Mouse (Mus musculus) CD4-positive, CD25-positive, alpha-beta regulatory T cell, adult 2 months (primary cell): ENCODE measurements at regions not wholly inside any gene's neighbourhood (a gene's known extent, or its start where the extent isn't known, plus 50 kb on each side); places are given as distances from the start of the nearest gene placed in this dataset.

Experiments used
- DNase-seq: peaks from one replicate; pipeline ENCODE4 v3.0.0-alpha.2; 2012; ENCODE audit warnings: low read depth, low spot score

DNA sequence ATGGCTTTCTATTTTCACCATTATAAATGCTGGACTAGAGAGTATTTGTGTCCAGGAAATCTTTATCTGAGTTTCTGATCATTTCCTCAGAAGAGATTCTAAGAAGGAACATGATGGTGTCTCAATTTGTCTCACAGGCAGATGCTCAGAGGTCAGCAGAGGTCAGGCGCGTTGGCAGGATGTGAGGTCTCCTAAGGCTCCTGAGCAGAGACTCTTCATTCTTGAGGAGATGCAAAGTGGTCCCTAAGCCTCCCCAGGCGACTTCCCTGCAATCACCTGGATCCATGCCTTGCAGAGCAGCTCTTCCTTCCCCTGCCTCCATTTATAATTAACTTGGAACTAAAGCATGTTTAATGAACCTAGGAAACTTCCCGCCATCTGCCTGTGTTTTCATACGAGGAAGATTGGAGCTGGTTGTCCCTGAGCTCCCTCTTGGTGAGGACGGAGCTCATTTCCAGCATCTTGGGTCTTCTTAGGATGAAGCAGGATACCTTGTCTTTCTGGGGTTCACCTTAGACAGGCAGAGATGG is 71.8 kb downstream of the Arf2 start:
- no peak for DNase-seq

DNA sequence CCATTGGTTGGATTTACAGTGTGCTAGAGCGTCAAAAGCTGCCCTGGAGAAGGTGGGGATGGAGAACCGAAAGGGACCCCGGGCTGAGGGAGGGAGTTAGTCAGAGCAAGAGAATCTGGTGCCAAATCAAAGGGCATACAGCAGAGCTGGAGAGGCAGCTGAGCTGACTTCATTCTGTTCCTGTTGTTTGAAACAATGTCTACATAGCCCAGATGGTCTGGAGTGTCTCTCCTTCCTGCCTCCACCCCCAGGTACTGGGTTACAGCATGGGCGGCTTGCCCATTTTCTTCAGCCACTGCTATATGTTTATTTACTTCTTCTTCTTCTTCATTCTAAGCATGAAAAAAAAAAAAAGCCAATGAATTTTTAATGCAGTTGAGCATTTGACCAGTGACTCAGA is 78.7 kb downstream of the Arf2 start:
- no peak for DNase-seq

DNA sequence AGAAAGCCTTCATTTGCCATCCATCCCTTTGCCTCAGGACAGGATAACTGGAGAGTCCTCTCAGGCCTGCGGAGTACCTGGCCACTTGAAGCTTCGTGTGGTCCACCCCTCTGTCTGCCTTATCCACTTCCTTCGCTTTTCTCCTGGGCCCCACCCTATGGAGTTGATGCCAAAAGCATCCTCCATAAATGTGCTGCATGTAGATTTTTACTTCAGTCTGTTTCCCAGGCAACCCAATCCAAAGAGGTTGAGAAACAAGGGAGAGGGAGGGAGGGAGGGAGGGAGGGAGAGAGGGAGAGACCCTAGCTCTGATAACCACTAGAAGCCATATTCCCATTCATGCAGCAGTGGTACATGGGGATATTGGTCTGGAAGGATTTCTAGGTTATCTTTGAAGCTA is 80.7 kb upstream of the Crhr1 start:
- DNase-seq: no peak

DNA sequence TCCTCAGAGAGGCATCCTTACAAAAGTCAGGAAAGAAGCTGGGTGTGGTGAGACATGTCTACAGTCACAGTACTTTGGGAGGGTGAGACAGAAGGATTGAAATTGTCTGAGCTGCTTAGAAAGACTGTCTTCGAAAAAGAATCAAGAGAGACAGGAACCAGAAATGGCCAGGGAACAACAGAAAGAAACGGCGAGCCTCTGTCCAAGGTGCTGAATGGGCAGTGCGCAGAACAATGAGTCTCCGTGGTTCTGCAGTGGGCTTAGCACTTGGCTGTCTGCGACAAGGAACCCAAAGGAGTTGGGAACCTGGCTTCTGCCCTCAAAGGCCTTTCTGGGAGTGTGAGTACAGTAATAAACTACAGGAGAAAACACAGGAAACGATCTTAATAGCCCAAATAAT is 79.4 kb upstream of the Crhr1 start:
- peak; percentile 2 for DNase-seq

DNA sequence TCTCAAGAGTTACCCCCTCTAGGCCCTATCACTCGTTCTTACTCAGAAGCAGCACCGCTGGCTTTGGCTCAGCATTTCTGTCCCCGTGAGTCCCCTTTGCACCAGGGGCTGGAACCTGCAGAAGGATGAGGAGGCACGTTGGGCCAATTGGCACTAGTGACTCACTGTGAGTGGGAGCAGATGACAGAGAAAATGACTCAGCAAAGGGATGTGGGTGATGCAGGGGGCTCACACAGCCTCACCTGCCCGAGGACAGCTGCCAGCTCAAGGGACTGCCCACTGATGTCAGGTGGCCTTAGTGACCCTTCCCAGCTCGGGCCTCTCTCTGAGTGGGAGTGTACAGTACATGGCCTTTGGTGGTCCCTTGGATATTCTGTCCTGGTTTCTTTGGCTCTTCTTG is 76.7 kb upstream of the Crhr1 start:
- no peak for DNase-seq

GRCm38 (mm10) chr11:104057046-104057445 is 75.6 kb upstream of the Crhr1 start:
- DNase-seq: no peak

DNA sequence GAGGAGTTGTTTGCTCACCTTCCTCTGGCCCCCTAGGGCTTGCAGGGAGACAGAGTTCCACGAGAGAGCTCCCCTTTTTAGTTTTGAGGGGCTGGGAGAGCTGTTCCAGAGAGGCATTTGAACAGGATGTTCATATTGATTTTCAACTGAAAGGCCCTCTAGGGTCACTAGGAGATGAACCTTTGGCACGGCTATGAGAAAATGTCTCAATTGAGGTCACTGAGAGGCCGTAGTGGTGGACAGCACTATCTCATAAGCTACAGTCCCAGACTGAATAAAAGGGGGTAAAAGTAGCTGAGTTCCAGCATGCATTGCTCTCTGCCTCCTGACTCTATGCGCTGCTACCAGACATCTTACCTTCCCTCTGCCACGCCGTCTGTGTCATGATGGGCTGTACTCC is 74.1 kb upstream of the Crhr1 start:
- no peak for DNase-seq

DNA sequence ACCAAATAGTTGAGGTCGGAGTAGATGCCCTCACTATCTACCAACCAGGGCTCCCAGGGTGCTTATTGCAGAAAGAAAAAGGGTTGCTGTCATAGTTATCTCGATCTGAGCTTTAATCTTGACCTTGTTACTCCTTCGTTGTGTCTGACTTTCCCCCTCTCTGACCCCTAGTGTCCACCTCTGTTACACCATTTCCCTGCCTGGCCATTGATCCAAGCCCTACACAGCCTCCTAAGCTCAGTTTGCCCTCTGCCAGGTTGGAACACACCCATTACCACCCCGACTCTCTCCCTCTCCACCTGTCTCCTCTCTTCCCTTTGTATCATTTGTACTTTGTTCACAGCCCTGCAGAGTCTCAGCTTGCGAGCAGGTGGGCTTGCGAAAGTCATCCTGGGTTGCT is 73.6 kb upstream of the Crhr1 start:
- no peak for DNase-seq

- no peak for DNase-seq
Measured at GRCm38 (mm10) chr11:104061361-104061760, 71.3 kb upstream of the Crhr1 start.

DNA sequence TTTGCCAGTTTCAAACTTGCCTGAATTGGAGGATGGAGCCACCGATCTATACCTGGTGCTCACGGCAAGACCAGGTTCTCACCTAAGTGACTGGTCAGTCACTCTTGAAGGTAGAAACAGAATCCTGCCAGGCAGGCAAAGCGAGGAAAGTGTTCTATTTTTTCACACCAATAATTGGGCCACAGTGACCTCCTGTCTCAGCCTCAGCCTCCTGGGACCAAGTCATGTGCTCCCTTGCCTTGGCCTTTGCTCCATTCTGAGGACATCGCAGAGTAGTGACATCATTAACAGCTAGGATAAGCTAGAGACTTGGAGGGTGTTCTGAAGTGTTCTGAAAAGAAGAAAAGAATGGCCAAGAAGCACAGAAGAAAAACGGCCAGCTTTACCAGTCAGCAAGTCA is 67.5 kb upstream of the Crhr1 start:
- no peak for DNase-seq

DNA sequence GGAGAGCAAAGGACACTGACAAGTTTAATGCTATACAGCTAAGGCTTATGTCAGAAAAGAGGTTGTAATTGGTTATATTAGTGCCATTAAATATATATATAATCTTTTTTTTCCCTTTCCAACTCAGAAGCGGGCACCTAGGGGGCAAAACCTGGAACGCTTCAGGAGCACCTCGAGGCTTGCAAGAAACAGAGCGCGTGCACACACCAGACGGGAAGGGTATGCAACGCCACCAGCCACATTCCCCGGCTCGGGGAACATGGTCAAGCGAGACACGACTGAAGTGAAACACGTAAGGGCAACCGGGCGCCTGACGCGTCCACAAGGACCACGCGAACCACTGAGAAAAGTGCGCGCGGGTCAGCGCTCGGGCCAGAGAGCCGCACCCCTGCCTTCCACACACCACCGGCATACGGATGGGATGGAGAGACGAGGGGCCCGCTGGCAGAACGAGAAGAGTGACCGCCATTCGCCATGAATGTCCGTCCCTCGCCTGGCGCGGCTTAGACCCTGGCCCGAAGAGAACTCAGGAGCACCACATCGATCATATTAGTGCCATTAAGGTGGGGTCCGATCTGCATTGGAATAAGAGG is 60.0 kb upstream of the Crhr1 start:
- DNase-seq: peak; percentile 35

DNA sequence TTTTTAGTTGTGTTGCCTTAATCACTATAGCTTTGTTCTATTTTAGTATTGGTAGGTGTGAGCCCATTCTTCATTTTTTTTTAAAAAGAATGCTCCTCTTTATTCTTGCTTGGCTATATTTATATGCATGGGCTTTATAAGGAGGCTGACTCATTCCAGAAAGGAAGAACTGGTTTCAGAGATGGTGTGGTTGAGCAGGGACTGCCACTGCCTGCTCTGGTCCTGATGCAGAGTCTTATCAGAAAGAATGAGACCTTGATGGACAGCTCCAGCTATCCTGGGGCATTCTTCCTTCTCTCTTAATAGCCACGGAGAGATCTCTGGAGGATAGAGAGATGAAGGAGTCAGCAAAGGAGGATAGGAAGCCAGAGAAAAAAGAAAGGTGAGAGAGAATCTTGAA is 57.9 kb upstream of the Crhr1 start:
- DNase-seq: no peak

DNA sequence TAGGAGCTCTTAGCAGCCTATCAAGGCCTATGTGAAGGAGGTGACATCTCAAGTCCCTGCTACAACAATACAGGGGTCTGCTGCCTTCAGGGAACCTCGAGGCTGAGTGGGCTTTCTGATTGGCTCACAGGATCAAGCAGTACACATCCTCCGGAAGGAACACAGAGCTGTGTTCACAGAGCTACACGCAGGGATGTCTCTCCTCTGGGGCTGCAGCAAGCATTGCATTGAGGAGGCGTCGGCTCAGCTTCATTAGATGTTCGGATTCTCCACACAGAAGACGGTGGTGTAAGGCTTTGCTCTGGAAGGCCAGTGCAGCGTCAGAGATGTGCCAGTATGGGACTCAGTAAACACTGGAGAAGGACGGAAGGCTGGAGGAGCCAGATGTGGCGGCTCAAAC is 57.3 kb upstream of the Crhr1 start:
- DNase-seq: no peak

DNA sequence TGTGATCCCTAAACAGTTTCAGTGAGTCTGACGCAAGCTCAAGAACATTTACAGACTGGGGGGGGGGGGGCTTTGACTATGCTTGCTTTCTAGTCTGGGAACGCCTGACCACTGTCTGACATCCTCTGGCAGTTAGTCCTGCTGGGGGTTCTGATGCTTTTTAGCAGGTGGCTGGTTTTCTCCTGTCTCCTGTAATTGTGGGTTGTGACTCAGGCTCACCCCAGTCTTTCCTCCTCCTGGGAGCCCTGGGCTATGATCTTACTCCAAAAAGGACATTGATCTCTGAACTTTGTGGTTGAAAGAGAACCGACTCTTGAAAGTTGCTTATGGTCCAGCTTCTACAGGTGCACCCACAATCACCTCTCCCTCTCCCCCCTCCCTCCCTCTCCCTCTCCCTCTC is 50.6 kb upstream of the Crhr1 start:
- DNase-seq: no peak
